Mouse (Mus musculus): Measurements from ENCODE around the gene Arhgap32. TPM values are rescaled to one million over a fixed set of nuclear protein-coding genes. Genes with fewer than 3 reads are reported as not detected.

The Arhgap32 gene
- polyA plus RNA-seq (2016; fragmentation: Nextera tagmentation; extraction: Ambion mirVana), result 2.8 and 4.3 TPM in 2 replicates

- Histone ChIP-seq H3K27ac (no peak within 1 kb of the TSS), H3K4me1 (peaks cover 11% of the 10 kb centered on the region), H3K36me3 (no peaks in the 10 kb centered on the region), H3K9me3 (no peaks in the 10 kb centered on the region), H3K27me3 (ENCODE audit: insufficient read depth, poor library complexity, severe bottlenecking) (no peaks in the 10 kb centered on the region), H3K4me3 (no peak within 1 kb of the TSS)
- 90% methylated on average over 1 of the region's 1 CpGs for WGBS
- no peak for DNase-seq (ENCODE audit: low spot score)
These were observed at the start of gene Arhgap32 for GRCm38 (mm10) chr9:32115786-32116185. Arhgap32 (plus strand) TSS chr9:32116136.

DNA sequence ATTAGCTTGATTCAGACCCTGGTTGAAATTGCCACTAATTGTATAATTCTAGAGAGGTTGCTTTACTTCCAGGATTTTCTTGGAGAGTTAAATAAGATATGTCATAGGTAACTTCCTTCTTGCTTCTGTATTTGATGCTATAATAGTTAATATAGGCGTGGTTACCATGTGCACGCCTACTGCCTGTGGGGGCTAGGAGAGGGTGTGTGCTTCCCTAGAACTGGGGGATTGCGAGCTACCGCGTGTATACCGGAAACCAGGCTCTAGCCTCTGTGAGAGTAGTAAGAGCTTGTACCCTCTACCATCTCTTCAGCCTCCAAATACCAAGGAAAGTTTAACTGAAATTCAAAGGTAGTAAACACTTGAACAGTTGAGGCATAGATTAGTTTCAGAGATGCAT is 43.2 kb upstream of the Arhgap32 start:
- Histone ChIP-seq H3K9me3 (no peaks in the 10 kb centered on the region), H3K27ac (no peak overlapping the region), H3K36me3 (peaks cover 3% of the 10 kb centered on the region; the same call in 1 of the 2 replicates), H3K4me1 (peaks cover 15% of the 10 kb centered on the region; the same call in 1 of the 2 replicates), H3K4me3 (no peak overlapping the region), H3K27me3 (ENCODE audit: insufficient read depth, poor library complexity, severe bottlenecking) (no peaks in the 10 kb centered on the region)
- no peak for DNase-seq (ENCODE audit: low spot score)
- 93% methylated on average over 6 of the region's 6 CpGs for WGBS

DNA sequence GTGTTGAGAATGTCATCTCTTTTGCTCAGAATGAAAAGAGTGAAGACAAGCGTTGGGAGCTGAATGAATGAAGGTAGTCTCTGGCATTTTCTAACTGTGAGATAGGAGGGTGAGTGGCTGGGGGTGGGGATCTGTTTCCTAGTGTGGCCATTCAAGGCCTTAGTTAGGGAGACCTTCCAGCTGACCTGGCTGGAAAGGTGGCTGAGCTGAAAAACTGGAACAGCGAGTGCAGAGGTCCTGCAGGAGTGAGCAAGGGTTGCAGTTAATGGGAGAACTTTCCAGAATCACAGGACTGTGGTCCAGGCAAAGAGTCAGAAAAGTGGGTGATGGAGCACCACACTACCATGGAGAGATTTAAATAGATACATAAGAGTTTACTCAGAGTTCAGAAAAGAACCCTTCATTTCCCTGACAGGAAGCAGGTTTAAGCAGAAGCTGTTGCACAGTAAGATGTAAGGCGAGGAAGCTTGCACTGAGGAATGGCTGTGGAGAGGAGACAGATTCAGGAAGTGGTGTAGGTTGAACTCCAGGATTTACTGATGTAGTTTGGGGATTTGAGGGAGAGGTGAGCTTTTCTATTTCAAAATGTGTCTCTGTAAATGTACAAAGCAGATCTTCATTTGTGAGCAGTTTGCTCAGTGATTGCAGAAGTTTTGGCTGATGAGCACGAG is 27.7 kb upstream of the Arhgap32 start:
- no peaks in the 10 kb centered on the region for H3K27me3 ChIP-seq (ENCODE audit: insufficient read depth, poor library complexity, severe bottlenecking)
- WGBS, result 55% methylated on average over 4 of the region's 4 CpGs
- peak overlapping the region; percentile 7 for H3K27ac ChIP-seq
- no peaks in the 10 kb centered on the region for H3K9me3 ChIP-seq
- H3K4me3 ChIP-seq, result no peak overlapping the region
- peaks cover 25% of the 10 kb centered on the region for H3K4me1 ChIP-seq
- no peaks in the 10 kb centered on the region for H3K36me3 ChIP-seq
- DNase-seq (ENCODE audit: low spot score), result no peak

- H3K27ac ChIP-seq, result no peak overlapping the region; the same call in 1 of the 2 replicates
- WGBS, result 55% methylated on average over 3 of the region's 3 CpGs
- no peaks in the 10 kb centered on the region for H3K9me3 ChIP-seq
These were observed 27.1 kb upstream of the Arhgap32 start for GRCm38 (mm10) chr9:32088882-32089281.

DNA sequence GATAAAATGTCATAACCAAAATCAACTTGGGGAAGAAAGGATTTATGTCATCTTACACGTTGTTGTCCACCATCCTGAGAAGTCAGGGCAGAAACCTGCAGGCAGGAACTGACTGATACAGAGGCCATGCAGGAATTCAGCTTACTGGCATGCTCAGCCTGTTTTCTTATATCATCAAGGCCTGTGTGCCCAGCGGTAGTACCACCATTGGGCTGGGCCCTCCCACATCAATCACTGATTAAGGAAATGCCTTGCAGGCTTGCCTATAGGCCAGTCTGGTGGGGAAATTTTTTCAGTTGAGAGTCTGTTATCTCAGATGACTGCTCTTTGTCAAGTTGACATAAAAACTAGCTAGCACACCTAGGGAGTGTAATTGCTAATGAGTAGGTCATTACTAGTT is 22.5 kb upstream of the Arhgap32 start:
- H3K9me3 ChIP-seq, result no peaks in the 10 kb centered on the region
- peaks cover 57% of the 10 kb centered on the region for H3K4me1 ChIP-seq
- no peaks in the 10 kb centered on the region for H3K36me3 ChIP-seq
- 36% methylated on average over 2 of the region's 2 CpGs for WGBS
- H3K4me3 ChIP-seq, result no peak overlapping the region
- peak overlapping the region; percentile 3; the same call in 1 of the 2 replicates for H3K27ac ChIP-seq
- no peak for DNase-seq (ENCODE audit: low spot score)
- H3K27me3 ChIP-seq (ENCODE audit: insufficient read depth, poor library complexity, severe bottlenecking), result no peaks in the 10 kb centered on the region

More at GRCm38 (mm10) chr9:32088882-32089281, 27.1 kb upstream of the Arhgap32 start:
- peaks cover 31% of the 10 kb centered on the region for H3K4me1 ChIP-seq
- H3K36me3 ChIP-seq, result no peaks in the 10 kb centered on the region
- DNase-seq (ENCODE audit: low spot score), result no peak
- no peaks in the 10 kb centered on the region for H3K27me3 ChIP-seq (ENCODE audit: insufficient read depth, poor library complexity, severe bottlenecking)
- H3K4me3 ChIP-seq, result no peak overlapping the region

DNA sequence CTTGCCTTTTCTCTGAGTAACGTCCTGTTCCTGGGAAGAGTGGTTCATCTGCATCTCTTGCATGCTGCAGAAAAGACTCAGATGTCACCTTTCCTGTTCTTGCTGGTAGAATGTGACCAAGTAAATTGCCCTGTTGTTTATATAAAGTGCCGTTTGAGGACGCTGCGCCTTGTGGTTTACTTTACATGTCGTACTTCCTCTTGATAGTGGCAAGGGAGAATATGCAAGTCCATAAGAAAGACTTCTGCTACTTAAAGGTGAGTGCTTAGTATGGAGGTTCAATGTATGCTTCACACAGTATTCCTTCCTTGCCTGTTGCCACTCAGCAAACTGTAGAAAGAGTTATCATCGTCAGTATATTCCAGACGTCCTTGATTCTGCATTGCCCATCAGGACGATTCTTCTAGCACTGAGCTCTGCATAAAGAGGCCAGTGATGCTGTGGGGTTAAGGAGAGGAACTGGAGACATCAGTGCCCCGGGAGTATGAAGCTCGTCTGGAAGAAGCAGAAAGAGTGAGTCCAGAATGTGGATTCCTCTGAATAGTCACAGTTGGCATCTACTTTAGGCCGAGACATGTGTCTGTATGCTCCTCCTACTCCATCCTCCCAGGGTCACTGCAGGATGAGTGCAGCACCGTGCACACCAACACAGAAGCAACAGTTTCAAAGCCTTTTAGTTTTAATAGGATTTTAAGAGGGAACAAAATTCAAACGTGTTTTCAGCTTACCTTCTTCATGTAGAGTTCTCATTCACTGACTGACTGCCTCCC is 21.4 kb upstream of the Arhgap32 start:
- 37% methylated on average over 13 of the region's 13 CpGs for WGBS
- no peak overlapping the region for H3K27ac ChIP-seq
- H3K4me3 ChIP-seq, result no peak overlapping the region
- H3K4me1 ChIP-seq, result peaks cover 50% of the 10 kb centered on the region
- no peak for DNase-seq (ENCODE audit: low spot score)
- H3K9me3 ChIP-seq, result no peaks in the 10 kb centered on the region
- H3K27me3 ChIP-seq (ENCODE audit: insufficient read depth, poor library complexity, severe bottlenecking), result no peaks in the 10 kb centered on the region
- H3K36me3 ChIP-seq, result no peaks in the 10 kb centered on the region

DNA sequence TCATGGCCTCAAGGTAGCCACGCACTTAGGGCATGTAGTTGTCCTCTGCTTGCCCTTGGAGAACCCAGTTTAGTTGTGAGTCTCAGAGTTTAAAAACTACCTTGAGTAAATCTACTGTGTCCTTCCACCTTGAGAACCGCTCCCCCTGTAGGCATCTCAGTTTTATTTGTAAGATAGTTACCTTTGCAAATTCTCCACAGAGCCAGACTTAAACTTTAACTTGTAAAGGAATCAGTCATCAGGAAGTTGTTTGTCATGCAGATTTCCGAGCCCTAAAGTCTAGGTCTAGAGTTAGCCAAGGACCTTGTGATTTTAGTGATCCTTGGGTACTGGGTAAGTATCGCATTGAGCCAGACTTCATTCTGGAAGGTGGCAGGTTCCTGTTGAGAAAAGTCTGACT is 20.4 kb upstream of the Arhgap32 start:
- Histone ChIP-seq H3K9me3 (no peaks in the 10 kb centered on the region), H3K27me3 (ENCODE audit: insufficient read depth, poor library complexity, severe bottlenecking) (no peaks in the 10 kb centered on the region), H3K36me3 (no peaks in the 10 kb centered on the region), H3K4me3 (no peak overlapping the region), H3K27ac (no peak overlapping the region), H3K4me1 (peaks cover 50% of the 10 kb centered on the region)
- 77% methylated on average over 4 of the region's 4 CpGs for WGBS
- DNase-seq (ENCODE audit: low spot score), result no peak

GRCm38 (mm10) chr9:32096541-32096940 is 19.4 kb upstream of the Arhgap32 start:
- peak overlapping the region; percentile 75 for H3K27ac ChIP-seq
- no peaks in the 10 kb centered on the region for H3K27me3 ChIP-seq (ENCODE audit: insufficient read depth, poor library complexity, severe bottlenecking)
- H3K36me3 ChIP-seq, result no peaks in the 10 kb centered on the region
- DNase-seq (ENCODE audit: low spot score), result no peak
- H3K4me3 ChIP-seq, result no peak overlapping the region
- H3K9me3 ChIP-seq, result no peaks in the 10 kb centered on the region
- H3K4me1 ChIP-seq, result peaks cover 50% of the 10 kb centered on the region
- 42% methylated on average over 7 of the region's 7 CpGs for WGBS

DNA sequence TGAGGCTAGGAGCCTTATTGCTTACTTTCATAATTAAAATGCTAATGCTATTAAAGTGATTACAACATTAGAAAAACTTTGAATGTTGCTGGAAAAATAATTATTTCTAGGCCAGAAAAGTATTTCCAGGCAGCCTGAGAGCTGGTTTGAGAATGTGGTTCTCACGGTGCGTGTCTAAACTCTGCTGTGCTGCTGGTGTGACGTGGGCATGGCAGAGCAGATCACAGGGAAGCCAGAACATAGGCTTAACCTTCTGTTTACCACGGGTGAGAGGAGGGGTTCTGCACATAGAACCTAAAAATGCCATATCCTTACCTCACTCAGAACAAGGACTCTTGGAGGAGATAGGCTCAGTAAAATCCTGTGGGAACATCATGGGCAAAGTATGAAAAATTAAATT is 18.8 kb upstream of the Arhgap32 start:
- no peak for DNase-seq (ENCODE audit: low spot score)
- H3K27ac ChIP-seq, result peak overlapping the region; percentile 22; the same call in 1 of the 2 replicates
- no peaks in the 10 kb centered on the region for H3K36me3 ChIP-seq
- no peaks in the 10 kb centered on the region for H3K9me3 ChIP-seq
- 59% methylated on average over 4 of the region's 4 CpGs for whole genome bisulfite sequencing
- no peaks in the 10 kb centered on the region for H3K27me3 ChIP-seq (ENCODE audit: insufficient read depth, poor library complexity, severe bottlenecking)
- no peak overlapping the region for H3K4me3 ChIP-seq
- H3K4me1 ChIP-seq, result peaks cover 51% of the 10 kb centered on the region

DNA sequence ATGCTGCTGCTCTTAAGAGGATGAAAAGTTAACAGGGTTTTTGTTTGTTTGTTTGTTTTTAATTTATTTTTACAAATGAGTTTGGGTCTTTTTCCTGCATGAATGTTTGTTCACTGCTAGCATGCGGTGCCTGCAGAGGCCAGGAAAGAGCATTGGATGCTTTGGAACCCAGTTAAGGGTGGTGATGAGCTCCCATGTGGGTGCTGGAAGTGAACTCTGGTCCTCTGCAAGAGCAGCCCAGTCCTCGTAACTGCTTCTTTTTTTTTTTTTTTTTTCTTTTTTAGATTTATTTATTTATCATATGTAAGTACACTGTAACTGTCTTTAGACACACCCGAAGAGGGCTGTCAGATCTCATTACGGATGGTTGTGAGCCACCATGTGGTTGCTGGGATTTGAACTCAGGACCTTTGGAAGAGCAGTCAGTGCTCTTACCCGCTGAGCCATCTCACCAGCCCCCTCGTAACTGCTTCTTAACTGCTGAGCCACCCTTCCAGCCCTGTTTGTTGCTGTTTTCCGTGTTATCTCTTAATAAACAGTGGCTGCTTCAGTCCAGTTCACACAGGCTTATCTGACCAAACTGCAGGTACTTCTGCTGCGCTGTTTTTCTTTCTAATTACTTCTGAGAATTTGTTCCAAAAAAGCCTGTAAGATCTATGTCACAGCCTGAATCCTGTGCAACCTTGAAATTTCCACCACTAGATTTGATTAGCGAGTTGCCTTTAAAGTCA is 17.3 kb upstream of the Arhgap32 start:
- H3K27ac ChIP-seq, result no peak overlapping the region

DNA sequence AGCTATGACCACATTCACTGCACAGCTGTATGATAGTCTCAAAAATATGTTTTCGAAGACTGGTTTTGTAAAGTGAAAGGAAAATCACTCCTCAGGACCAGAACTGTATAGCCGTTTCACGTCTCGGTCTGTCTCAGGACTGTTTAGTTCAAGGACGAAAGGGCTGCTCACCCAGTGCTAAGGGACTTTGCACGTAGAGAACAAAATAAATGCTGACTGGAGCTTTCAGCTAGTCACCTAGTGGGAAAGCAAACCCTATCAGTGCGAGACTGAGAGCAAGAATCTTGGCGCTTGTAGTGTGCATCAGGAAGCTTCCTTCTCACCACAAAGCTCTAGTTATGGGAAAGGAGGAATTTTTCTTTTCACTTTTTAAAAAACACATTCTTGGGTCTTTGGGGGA is 15.4 kb upstream of the Arhgap32 start:
- Histone ChIP-seq H3K4me1 (peaks cover 33% of the 10 kb centered on the region), H3K27ac (no peak overlapping the region), H3K4me3 (no peak overlapping the region), H3K36me3 (no peaks in the 10 kb centered on the region), H3K27me3 (ENCODE audit: insufficient read depth, poor library complexity, severe bottlenecking) (no peaks in the 10 kb centered on the region), H3K9me3 (no peaks in the 10 kb centered on the region)
- DNase-seq (ENCODE audit: low spot score), result no peak
- 78% methylated on average over 8 of the region's 8 CpGs for WGBS

More for the DNA sequence above, 17.3 kb upstream of the Arhgap32 start:
- Histone ChIP-seq H3K4me3 (no peak overlapping the region), H3K9me3 (no peaks in the 10 kb centered on the region), H3K27me3 (ENCODE audit: insufficient read depth, poor library complexity, severe bottlenecking) (no peaks in the 10 kb centered on the region), H3K4me1 (peaks cover 43% of the 10 kb centered on the region), H3K36me3 (no peaks in the 10 kb centered on the region)
- 83% methylated on average over 9 of the region's 9 CpGs for WGBS
- no peak for DNase-seq (ENCODE audit: low spot score)

DNA sequence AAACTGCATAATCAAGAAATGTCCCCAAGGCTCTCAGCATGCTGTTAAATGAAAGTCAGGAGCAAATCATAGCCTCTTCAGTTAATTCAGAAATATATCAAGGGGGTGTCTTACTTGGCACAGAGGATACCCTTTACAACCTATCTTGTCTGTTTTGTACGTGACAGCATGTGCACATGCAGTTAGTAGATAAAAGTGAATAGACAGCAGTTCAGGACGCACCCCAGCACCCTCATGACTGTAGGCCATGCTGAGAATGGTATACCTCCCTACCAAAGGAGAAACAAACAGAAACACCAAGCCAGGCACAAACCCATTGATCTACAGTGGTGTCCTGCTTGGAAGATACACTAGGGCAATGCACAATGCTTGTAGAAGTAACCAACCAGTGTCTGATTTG is 14.4 kb upstream of the Arhgap32 start:
- DNase-seq (ENCODE audit: low spot score), result no peak
- no peak overlapping the region for H3K27ac ChIP-seq
- no peaks in the 10 kb centered on the region for H3K27me3 ChIP-seq (ENCODE audit: insufficient read depth, poor library complexity, severe bottlenecking)
- H3K9me3 ChIP-seq, result no peaks in the 10 kb centered on the region
- H3K4me1 ChIP-seq, result peaks cover 24% of the 10 kb centered on the region
- WGBS, result 77% methylated on average over 2 of the region's 2 CpGs
- H3K36me3 ChIP-seq, result no peaks in the 10 kb centered on the region
- H3K4me3 ChIP-seq, result no peak overlapping the region

DNA sequence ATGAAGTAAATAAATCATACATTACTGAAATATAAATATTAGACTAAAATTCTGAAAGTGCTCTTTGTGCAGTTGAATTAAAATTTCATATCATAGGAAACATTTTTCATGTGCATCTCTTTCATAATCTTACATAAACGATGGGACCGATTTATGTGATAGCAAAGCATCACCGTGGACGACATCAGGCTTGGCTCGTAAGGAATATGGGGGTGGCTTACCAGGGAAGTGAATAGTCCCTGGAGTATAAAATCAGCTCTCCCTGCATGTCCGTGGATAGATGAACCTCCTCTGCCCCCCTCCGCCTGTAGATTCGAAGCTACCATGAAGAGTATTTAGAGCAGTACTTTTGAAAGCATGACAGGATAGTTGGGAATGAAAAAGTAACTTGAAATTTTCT is 11.3 kb upstream of the Arhgap32 start:
- H3K4me1 ChIP-seq, result peaks cover 9% of the 10 kb centered on the region; the same call in 1 of the 2 replicates
- 85% methylated on average over 8 of the region's 8 CpGs for WGBS
- no peak overlapping the region for H3K4me3 ChIP-seq
- H3K36me3 ChIP-seq, result no peaks in the 10 kb centered on the region
- no peaks in the 10 kb centered on the region for H3K9me3 ChIP-seq
- no peaks in the 10 kb centered on the region for H3K27me3 ChIP-seq (ENCODE audit: insufficient read depth, poor library complexity, severe bottlenecking)
- no peak for DNase-seq (ENCODE audit: low spot score)
- no peak overlapping the region for H3K27ac ChIP-seq
